Mouse (Mus musculus): ENCODE data around the gene Zfp641.

DNA sequence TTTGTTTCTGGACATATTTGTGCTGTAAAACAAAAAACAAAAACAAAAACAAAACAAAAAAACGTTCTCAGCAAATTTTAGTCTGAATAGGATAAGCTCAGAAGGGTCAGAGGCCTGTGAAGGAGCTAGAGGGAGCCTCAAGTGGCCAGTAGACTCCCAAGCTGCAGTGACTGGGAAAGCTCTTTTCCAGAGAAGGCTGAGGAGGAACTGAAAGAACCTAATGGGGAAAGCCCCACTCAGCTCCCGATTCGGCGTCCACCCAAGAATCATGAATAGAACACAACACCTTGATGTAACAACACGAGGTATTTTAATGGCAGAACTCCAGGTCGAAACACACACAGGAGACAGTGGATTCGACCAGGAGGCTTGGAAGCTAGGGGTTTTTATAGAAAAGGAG lies 38.2 kb downstream of the Zfp641 start:
- TF ChIP-seq CTCF (IDR thresholded peaks at IDR 0.05; ENCODE audit: low read depth, low read length) (no peak), POLR2A (IDR thresholded peaks at IDR 0.05; ENCODE audit: borderline replicate concordance, low read depth, low read length) (no peak)

Measured in bone marrow macrophage, adult 2 months (primary cell).